Mouse (Mus musculus) embryo, embryonic 10.5 days (tissue): Measurements from ENCODE around the gene Grip1.
A peak's percentile ranks its signal among the peaks of the same experiment; 100 is the strongest.

Source experiments
- DNase-seq: peaks from one replicate; pipeline ENCODE4 v3.0.0-alpha.2; 2015; ENCODE audit warnings: low spot score

The Grip1 gene

DNA sequence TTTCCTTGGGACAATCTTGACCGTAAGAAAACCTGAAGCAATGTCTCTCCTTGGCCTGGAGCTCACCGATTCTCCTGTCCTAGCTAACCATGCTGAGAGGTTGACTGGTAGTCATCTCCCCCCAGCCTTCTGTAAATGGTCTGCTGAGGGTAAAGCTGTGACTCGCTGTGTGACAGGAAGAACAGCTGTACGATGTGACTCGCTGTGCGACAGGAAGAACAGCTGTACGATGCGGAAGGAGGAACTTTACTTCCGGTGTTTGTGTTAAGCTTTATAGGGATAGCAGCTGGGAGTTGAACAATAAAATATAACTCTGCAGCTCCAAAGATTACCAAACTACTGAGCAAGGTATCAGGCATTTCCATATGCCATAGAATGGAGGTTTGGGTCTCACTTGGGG, 119.5 kb downstream of the Grip1 start:
- DNase-seq = no peak

GRCm38 (mm10) chr10:119575780-119576179, 122.2 kb downstream of the Grip1 start:
- no peak for DNase-seq

DNA sequence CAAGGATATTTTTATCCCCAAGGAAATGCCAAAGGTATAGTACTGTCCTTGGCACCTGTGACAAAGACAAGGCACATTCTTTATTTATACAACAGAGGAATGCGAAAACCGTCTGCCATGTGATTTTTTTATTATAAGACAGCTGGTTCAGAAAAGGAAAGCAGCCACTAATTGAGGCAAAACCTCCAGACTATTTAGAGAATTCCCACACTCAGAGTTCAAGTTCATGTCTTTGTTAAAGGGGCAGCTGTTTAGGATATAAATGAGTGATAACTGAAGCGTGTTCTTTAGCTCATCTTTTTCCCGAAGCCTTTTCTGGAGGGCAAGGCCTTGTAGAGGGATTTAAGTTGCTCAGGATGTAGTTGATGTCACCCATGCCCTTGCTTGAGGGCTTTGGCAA, 126.4 kb downstream of the Grip1 start:
- no peak for DNase-seq

GRCm38 (mm10) chr10:119584666-119585065, 131.0 kb downstream of the Grip1 start:
- peak; percentile 60 for DNase-seq

GRCm38 (mm10) chr10:119586976-119587375, 133.3 kb downstream of the Grip1 start:
- DNase-seq = no peak

DNA sequence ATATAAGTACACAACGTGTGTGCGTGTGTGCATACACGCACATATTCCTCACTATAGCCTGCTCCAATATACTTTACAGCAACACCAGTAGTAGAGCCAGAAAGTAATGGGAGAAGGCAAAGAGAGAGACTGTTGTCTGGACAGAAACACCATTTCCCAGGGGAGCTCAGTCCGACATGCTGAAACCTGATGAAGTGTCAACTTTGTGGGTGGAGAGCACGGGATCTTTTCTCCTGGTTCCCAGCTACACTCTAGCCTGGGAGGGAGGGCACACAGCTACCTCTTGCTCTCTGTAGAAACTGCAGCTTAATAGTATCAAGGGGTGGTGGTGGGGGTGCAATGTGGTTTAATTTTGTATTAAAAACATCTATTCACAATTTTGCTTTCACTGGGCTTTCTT, 143.2 kb downstream of the Grip1 start:
- no peak for DNase-seq

DNA sequence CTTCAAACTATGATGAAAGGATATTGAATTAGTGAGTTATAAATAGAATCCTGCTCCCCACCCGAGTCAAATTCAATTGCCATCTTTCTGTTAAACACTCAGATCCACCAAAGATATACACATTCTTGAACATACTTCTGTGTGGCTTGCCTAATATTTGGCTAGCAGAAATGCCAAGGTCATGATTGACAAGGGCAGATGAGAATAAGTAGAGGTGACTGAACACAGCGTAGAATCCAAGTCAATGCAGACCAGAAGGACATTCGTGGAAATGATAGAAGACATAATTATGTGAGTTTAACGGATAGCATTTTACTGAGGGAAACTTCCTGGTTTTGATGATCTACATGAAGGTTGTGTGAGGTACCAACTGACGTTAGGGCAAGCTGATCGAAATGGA, 153.9 kb downstream of the Grip1 start:
- no peak for DNase-seq

GRCm38 (mm10) chr10:119608998-119609397, 155.4 kb downstream of the Grip1 start:
- DNase-seq = no peak

- peak; percentile 36 for DNase-seq
Measured at GRCm38 (mm10) chr10:119610279-119610895, 156.8 kb downstream of the Grip1 start.

GRCm38 (mm10) chr10:119612034-119612433, 158.4 kb downstream of the Grip1 start:
- DNase-seq = no peak

- peak; percentile 21 for DNase-seq
Measured at GRCm38 (mm10) chr10:119614726-119615125, 161.1 kb downstream of the Grip1 start.

DNA sequence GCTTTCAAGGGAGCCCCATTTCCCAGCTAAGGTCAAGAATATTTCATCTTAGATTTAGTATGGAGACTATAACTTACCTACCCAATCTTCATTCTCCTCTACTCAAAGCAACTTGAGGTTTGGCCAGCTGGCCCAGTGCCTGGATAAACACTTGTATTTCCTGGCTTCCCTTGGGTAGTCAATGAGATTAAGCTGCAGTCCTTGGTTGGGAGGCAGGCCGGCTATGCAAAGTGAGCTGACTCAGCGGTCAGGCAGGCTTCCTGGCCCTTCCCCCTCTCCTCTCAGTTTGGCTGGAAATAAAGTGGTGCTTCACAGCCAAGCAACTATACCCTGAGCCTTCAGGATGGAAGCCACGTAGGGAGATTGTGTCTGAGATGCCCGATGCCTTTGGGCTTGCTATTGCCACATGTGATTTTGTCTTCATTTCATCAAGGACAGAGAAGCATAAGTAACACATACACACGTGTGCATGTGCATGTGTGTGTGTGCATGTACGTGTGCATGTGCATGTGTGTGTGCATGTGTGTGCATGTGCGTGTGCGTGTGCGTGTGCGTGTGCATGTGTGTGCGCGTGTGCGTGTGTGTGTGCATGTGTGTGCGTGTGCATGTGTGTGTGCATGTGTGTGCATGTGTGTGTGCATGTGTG, 161.7 kb downstream of the Grip1 start:
- DNase-seq = peak; percentile 65

DNA sequence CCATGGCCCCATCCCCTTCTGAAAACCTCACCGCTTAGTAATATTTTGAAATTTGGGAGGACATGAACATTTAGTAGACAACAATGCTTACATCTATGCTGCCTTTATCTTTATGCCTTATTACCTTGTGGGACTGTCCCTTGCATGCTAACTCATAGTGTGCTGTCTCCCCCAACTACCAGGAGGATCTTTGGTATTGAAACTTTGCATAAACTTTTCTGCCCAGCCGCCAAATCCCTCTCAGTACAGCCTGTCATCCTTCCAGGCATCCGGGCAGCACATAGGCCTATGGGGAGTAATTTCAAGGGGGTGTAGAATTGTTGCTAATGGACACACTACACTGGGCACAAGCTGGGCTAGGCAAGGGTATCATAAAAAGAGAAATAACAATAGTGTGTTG, 162.4 kb downstream of the Grip1 start:
- no peak for DNase-seq

DNA sequence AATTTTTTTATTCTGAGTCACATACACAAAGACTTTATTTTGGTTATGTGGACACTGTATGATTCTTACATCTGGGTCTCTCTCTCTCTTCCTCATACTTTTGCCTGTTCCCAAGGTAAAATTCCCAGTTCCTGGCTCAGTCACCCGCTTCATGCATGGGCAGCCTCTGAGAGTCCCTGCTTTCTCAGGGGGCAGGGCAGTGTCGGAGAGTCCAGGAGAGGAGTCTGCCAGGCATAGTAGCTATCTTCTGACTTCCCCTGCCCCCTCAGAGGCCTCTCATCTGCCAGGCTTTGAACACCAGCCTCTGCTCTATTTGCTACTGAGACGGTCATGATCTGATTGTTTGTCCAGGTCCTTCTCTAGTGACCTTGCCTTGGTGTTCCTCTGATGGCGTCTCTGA, 175.0 kb downstream of the Grip1 start:
- no peak for DNase-seq

DNA sequence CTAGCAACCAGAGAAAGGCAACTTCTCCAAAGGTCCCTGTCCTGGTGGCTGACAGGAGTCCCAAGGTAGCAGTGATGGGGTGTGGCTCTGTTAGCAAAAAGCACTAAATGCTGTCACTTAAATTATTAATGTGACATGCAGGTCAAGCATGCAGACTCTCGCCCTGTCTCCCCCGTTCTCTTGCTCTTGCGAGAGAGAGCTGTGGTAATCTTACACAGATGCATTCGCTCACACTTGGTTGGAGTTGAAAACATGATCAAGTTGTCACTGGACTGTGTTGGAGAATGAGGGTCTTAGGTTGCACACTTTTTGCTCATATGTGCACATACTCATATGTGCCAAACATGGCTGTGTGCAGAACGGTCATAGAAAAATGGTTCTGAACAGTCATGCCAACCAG, 176.8 kb downstream of the Grip1 start:
- DNase-seq = no peak

DNA sequence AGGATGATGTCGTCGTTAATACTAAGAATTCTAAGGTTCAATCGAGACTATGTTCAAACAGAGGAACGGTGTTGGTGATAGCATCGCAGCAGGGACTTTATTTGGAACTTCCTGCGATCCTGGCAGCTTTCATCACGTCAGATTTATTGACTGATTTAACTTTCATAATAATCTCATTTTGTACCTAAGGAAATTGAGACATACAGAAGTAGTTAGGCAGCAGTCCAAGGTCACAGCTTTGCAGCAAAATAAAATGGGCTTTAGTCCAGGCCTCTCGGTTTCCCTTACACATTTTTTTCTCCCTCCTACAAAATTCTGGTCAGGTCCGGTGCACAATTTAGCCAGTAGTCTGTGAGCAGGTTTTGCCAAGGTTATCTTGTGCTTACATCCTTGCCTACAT, 178.3 kb downstream of the Grip1 start:
- no peak for DNase-seq

DNA sequence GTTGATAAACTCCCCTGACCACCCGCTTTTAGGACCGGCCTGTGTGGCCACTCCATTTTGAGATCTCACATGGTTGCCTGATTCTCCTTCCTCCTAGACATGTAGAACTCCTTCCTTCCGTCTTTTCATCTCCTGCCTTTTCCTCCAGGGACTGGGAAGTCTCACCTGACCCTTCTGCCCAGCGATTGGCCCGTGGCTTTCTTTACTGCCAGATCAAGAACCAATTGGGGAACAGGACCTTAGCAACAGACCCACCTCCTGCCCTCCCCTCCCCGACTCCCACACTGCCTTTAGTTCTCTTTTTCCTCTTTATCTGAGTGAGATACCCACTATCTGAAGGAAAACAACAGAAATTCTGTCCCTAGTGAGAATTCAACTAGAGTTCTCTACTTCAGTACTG, 180.9 kb downstream of the Grip1 start:
- DNase-seq = no peak

DNA sequence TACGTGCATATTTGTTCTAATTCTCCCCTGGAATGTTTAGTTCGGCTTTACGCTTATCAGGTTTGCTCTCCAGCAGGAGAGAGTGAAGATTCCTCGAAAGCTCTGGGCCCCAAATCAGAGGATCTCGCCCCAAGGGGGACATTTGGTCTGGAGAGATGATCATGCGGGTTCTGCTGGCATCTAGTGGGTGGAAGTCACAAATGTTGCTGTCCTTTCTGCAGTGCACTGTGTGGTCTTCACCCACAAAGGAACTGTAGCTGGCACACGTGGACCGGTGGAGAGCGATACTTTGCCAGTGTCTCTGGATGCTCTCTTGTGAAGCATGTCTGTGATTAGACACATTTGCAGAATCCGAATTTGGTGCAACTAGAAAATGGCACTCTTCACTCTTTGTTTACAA, 186.9 kb downstream of the Grip1 start:
- no peak for DNase-seq

- DNase-seq = peak; percentile 61
Measured at GRCm38 (mm10) chr10:119641011-119641410, 187.4 kb downstream of the Grip1 start.

DNA sequence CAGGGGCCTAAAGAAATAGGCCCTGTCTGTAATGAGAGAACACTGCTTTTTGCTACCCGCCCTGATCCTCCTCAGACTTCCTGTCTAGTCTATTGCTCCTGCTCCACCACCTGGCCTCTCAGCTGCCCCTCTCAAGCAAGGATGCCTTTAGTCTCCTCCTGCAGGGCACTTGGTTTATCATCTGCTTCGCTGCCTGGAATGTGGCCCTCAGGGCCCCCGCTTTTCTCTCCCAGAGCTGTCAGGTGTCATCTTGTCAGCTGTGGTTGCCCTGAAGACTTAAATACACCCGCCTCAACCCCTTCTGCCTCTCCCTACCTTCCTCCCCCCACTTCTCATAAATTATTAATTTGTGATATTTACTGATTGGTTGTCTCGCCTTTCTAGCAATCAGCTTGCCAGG, 190.7 kb downstream of the Grip1 start:
- DNase-seq = peak; percentile 30

DNA sequence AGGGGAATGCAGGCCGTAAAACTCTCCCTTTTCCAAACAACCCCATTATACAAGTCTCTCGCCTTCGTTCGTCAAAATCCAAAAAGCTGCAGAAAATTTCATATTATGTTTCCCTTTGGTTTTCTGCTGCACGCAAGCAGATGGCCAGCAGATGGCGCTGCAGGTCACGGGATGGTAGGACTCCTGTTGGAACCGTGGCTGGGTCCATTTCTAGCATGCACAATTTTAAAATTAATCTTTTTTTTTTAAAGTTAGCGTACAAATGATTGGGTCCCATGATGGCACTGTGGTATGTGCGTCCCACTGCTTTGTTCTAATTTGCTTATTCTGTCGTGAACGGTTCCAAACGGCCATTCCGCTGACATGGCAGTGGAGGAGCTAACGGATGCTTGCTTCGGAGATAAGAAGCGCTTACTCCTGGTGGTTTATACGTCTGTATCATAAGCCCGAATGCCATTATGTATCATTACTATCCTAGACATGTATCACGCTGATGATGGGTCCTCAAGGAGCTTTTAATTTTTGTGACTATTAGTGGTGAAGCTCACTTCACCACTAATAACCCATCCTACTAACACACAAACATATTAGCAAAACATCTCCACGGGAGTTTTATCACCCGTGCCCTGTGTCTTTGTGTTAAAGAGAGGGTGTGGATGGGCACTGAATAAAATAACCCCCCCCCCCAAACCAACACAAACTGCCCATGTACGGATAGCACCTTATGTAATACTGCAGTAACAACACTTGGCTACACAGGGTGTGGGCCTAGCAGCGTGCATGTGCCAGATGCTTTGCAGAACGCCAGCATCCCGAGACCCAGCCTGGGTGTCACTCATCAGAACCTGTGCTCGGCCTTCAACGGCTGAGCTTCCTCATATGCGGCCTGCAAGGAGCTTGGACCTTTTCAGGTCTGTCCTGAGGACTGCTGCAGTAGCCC, 193.1 kb downstream of the Grip1 start:
- peak; percentile 79 for DNase-seq

GRCm38 (mm10) chr10:119660677-119661353, 207.2 kb downstream of the Grip1 start:
- DNase-seq = peak; percentile 60
